ENCODE assay signal across 24 mouse cellular contexts in genomic region chr7:82783071-82783470, GRCm38 (mm10).
DNase-seq lines count a peak whose midpoint lies in the region; ATAC-seq and TF ChIP-seq lines count a peak whose summit lies in the region.
"Had no signal": no experiment of that assay in that cellular context is flagged by ENCODE, and none has a peak within 500 bp of the region (broad histone marks: within the 10 kb centered on the region; RNA-seq: fewer than 3 reads in every experiment).

No protein-coding gene starts in this region.

- H3K36me3 ChIP-seq in heart, embryonic 10.5 days: 0 out of 2 replicates have a peak, but pooled peaks cover 4% of the 10 kb centered on the region
- H3K36me3 ChIP-seq in midbrain, embryonic 11.5 days (ENCODE audit: control insufficient read depth, insufficient read depth, low read length): no peaks in the 10 kb centered on the region
- H3K36me3 ChIP-seq in midbrain, embryonic 13.5 days: 0 out of 2 replicates have a peak, but pooled peaks cover 6% of the 10 kb centered on the region
- H3K36me3 ChIP-seq in intestine, postnatal 0 days (ENCODE audit: control insufficient read depth, insufficient read depth): peaks cover 12% of the 10 kb centered on the region
- H3K36me3 ChIP-seq in forebrain, embryonic 11.5 days (ENCODE audit: control insufficient read depth, insufficient read depth, low read length): no peaks in the 10 kb centered on the region
- H3K36me3 ChIP-seq: embryonic facial prominence, embryonic 15.5 days; forebrain, embryonic 15.5 days; heart, embryonic 12.5 days; hindbrain, embryonic 15.5 days had no signal

- ATAC-seq in midbrain, embryonic 11.5 days (ENCODE audit: low FRiP score): no peak
- no peak for ATAC-seq in midbrain, embryonic 13.5 days
- ATAC-seq in intestine, postnatal 0 days: no peak
- no peak for ATAC-seq in forebrain, embryonic 11.5 days (replicated peaks; ENCODE audit: low FRiP score)
- ATAC-seq: CD4-positive, CD25-positive, alpha-beta regulatory T cell, adult 4 months; forebrain, embryonic 15.5 days; Patski had no signal

- peak; percentile 27 for DNase-seq in heart, embryonic 10.5 days (ENCODE audit: low spot score)
- DNase-seq in heart, postnatal 36 days: no peak
- peak; percentile 57 for DNase-seq in midbrain, embryonic 11.5 days (ENCODE audit: low spot score, missing footprints)
- peak; percentile 7 to 38 for DNase-seq in kidney, adult 8-10 months
- DNase-seq in kidney, postnatal 25 days: peak; percentile 9 to 53
- DNase-seq in forebrain, embryonic 11.5 days (ENCODE audit: low spot score): no peak
- DNase-seq: adrenal gland, adult 2 months; adrenal gland, postnatal 25 days; B cell, adult 2 months; cerebellum, adult 8-10 months; cerebellum, postnatal 14 days; embryo, embryonic 11 days; gastrocnemius, postnatal 36 days; heart, adult 2 months had no signal

- H3K27ac ChIP-seq in heart, embryonic 10.5 days: no peak overlapping the region
- no peak overlapping the region for H3K27ac ChIP-seq in midbrain, embryonic 11.5 days (ENCODE audit: low read depth, low read length)
- H3K27ac ChIP-seq in midbrain, embryonic 13.5 days: no peak overlapping the region
- H3K27ac ChIP-seq in intestine, postnatal 0 days (ENCODE audit: low read depth, low read length): no peak overlapping the region
- no peak overlapping the region for H3K27ac ChIP-seq in forebrain, embryonic 11.5 days (ENCODE audit: low read depth, low read length)
- H3K27ac ChIP-seq: embryonic facial prominence, embryonic 15.5 days; forebrain, embryonic 10.5 days; forebrain, embryonic 15.5 days; heart, adult 2 months; hindbrain, embryonic 15.5 days had no signal

- no peak overlapping the region for H3K4me3 ChIP-seq in heart, embryonic 10.5 days
- H3K4me3 ChIP-seq in midbrain, embryonic 11.5 days (ENCODE audit: low read depth, low read length): no peak overlapping the region
- no peak overlapping the region for H3K4me3 ChIP-seq in midbrain, embryonic 13.5 days (replicated peaks)
- no peak overlapping the region for H3K4me3 ChIP-seq in intestine, postnatal 0 days (ENCODE audit: low read depth, low read length)
- no peak overlapping the region for H3K4me3 ChIP-seq in forebrain, embryonic 11.5 days (ENCODE audit: low read depth, low read length)
- H3K4me3 ChIP-seq: embryonic facial prominence, embryonic 15.5 days; erythroblast, embryonic 14.5 days; forebrain, embryonic 10.5 days; forebrain, embryonic 15.5 days; heart, adult 2 months; heart, embryonic 12.5 days; hindbrain, embryonic 15.5 days had no signal

- no peaks in the 10 kb centered on the region for H3K9me3 ChIP-seq in heart, embryonic 10.5 days
- H3K9me3 ChIP-seq in midbrain, embryonic 11.5 days (ENCODE audit: control insufficient read depth, low read length): no peaks in the 10 kb centered on the region
- H3K9me3 ChIP-seq in midbrain, embryonic 13.5 days: no peaks in the 10 kb centered on the region
- H3K9me3 ChIP-seq in intestine, postnatal 0 days (ENCODE audit: control insufficient read depth): no peaks in the 10 kb centered on the region
- H3K9me3 ChIP-seq in forebrain, embryonic 11.5 days (ENCODE audit: control insufficient read depth, low read length): no peaks in the 10 kb centered on the region
- H3K9me3 ChIP-seq: embryonic facial prominence, embryonic 15.5 days; forebrain, embryonic 10.5 days; forebrain, embryonic 15.5 days; heart, embryonic 12.5 days; hindbrain, embryonic 15.5 days had no signal

- H3K4me1 ChIP-seq in heart, embryonic 10.5 days: peaks cover 7% of the 10 kb centered on the region; the same call in 1 of the 2 replicates
- H3K4me1 ChIP-seq in midbrain, embryonic 11.5 days (ENCODE audit: control insufficient read depth, insufficient read depth, low read length): no peaks in the 10 kb centered on the region
- 0 out of 2 replicates have a peak, but pooled peaks cover 3% of the 10 kb centered on the region for H3K4me1 ChIP-seq in midbrain, embryonic 13.5 days (replicated peaks)
- H3K4me1 ChIP-seq in intestine, postnatal 0 days (replicated peaks; ENCODE audit: control insufficient read depth, insufficient read depth, low read length): no peaks in the 10 kb centered on the region
- no peaks in the 10 kb centered on the region for H3K4me1 ChIP-seq in forebrain, embryonic 11.5 days (replicated peaks; ENCODE audit: control insufficient read depth, insufficient read depth, low read length)
- H3K4me1 ChIP-seq: hindbrain, embryonic 15.5 days had no signal

- intact Hi-C loops in heart, postnatal 36 days (cut with DNase I): no loop called here

- 78% methylated on average over 2 of the region's 2 CpGs for WGBS in heart, embryonic 10.5 days
- WGBS in midbrain, embryonic 11.5 days: 87% methylated on average over 2 of the region's 2 CpGs
- WGBS in midbrain, embryonic 13.5 days: 91% methylated on average over 2 of the region's 2 CpGs
- WGBS in intestine, postnatal 0 days: 89% methylated on average over 2 of the region's 2 CpGs
- WGBS in forebrain, embryonic 11.5 days: 88% methylated on average over 2 of the region's 2 CpGs

- H3K9ac ChIP-seq in midbrain, embryonic 11.5 days (ENCODE audit: low read length): no peak overlapping the region
- H3K9ac ChIP-seq in midbrain, embryonic 13.5 days (replicated peaks): no peak overlapping the region
- H3K9ac ChIP-seq in intestine, postnatal 0 days (ENCODE audit: low read depth, low read length): no peak overlapping the region
- H3K9ac ChIP-seq in forebrain, embryonic 11.5 days (ENCODE audit: low read length): no peak overlapping the region
- H3K9ac ChIP-seq: embryonic facial prominence, embryonic 15.5 days; forebrain, embryonic 15.5 days; heart, embryonic 12.5 days; hindbrain, embryonic 15.5 days had no signal

- no peak for TF ChIP-seq CTCF in intestine, postnatal 0 days (IDR thresholded peaks at IDR 0.05; ENCODE audit: low read depth)

- no peak overlapping the region for H3K4me2 ChIP-seq in midbrain, embryonic 11.5 days
- no peak overlapping the region for H3K4me2 ChIP-seq in midbrain, embryonic 13.5 days (replicated peaks)
- no peak overlapping the region for H3K4me2 ChIP-seq in intestine, postnatal 0 days (replicated peaks; ENCODE audit: low read depth)
- no peak overlapping the region for H3K4me2 ChIP-seq in forebrain, embryonic 11.5 days (ENCODE audit: low read depth, low read length, severe bottlenecking)
- H3K4me2 ChIP-seq: embryonic facial prominence, embryonic 15.5 days; forebrain, embryonic 15.5 days; heart, embryonic 12.5 days; hindbrain, embryonic 15.5 days had no signal

- H3K27me3 ChIP-seq in heart, embryonic 10.5 days (ENCODE audit: insufficient read depth, poor library complexity, severe bottlenecking): no peaks in the 10 kb centered on the region
- H3K27me3 ChIP-seq in midbrain, embryonic 11.5 days (ENCODE audit: control insufficient read depth, insufficient read depth, low read length): no peaks in the 10 kb centered on the region
- no peaks in the 10 kb centered on the region for H3K27me3 ChIP-seq in midbrain, embryonic 13.5 days
- H3K27me3 ChIP-seq in intestine, postnatal 0 days (replicated peaks; ENCODE audit: control insufficient read depth, insufficient read depth, low read length): no peaks in the 10 kb centered on the region
- H3K27me3 ChIP-seq in forebrain, embryonic 11.5 days (ENCODE audit: control insufficient read depth, insufficient read depth, low read length): no peaks in the 10 kb centered on the region
- H3K27me3 ChIP-seq: embryonic facial prominence, embryonic 15.5 days; forebrain, embryonic 15.5 days; heart, embryonic 12.5 days; hindbrain, embryonic 15.5 days; Patski had no signal

Comparison
In these comparisons a context has a peak if more than half of its experiments do, and no peak if none do; other contexts are left out.
1. DNase-seq: peak in heart, embryonic 10.5 days (single experiment), midbrain, embryonic 11.5 days (single experiment), kidney, adult 8-10 months (2 of 2) and kidney, postnatal 25 days (2 of 2); none in heart, postnatal 36 days (0 of 2) and forebrain, embryonic 11.5 days (single experiment).